Mouse (Mus musculus): ENCODE measurements around the gene Dlgap1. TPM values are rescaled to one million over a fixed set of nuclear protein-coding genes. Genes with fewer than 3 reads are reported as not detected.

Dlgap1 gene
- polyA plus RNA-seq, 1 experiment from 2014 or later: 2.4 TPM

DNA sequence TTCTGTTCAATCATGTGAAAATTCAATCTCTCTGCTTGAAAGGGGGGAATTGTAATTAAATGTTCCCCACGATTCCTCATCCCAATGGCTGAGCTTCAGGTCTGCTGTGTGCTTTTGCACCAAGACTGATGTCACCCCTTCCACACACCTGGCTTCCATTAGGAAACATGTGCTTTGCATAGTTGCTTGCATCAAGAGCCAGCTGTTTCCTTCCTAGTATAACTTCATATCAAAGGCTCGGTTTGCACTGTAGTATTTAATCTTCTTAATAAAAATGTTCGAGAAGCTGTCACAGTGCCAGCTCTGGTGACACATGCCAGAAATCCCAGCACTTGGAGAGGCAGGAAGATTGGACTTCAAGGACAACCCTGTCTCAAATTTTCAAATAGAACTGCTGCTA lies 428.3 kb downstream of the Dlgap1 start:
- DNase-seq (ENCODE audit: low spot score): peak; percentile 22
- WGBS: 59% methylated on average over 3 of the region's 3 CpGs
- no peaks in the 10 kb centered on the region for H3K9me3 ChIP-seq

DNA sequence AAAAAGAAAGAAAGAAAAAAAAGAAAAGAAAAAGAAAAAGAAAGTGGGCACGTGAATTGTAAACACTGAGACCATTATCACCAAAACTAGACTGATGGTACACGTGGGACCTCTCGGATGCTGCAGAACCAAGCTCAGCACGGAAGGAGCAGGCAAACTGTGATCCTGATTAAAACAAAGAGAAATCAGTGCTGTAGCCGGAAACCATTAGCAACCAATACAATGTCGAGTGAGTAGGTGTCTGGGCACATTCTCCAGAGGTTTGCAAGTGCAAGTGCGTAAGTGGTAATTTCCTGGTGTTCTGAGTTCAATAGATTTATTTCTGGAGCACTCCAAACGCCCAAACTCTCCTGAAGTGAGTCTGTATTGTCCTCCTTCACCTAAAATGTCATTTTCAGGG lies 428.8 kb downstream of the Dlgap1 start:
- 69% methylated on average over 8 of the region's 8 CpGs for WGBS
- DNase-seq (ENCODE audit: low spot score): no peak

More for the DNA sequence above, 428.3 kb downstream of the Dlgap1 start:
- H3K4me3 ChIP-seq: no peak overlapping the region
- H3K36me3 ChIP-seq: no peaks in the 10 kb centered on the region
- no peak overlapping the region for H3K27ac ChIP-seq
- H3K27me3 ChIP-seq (ENCODE audit: insufficient read depth, poor library complexity, severe bottlenecking): no peaks in the 10 kb centered on the region
- 0 out of 2 replicates have a peak, but pooled peaks cover 5% of the 10 kb centered on the region for H3K4me1 ChIP-seq (replicated peaks)

DNA sequence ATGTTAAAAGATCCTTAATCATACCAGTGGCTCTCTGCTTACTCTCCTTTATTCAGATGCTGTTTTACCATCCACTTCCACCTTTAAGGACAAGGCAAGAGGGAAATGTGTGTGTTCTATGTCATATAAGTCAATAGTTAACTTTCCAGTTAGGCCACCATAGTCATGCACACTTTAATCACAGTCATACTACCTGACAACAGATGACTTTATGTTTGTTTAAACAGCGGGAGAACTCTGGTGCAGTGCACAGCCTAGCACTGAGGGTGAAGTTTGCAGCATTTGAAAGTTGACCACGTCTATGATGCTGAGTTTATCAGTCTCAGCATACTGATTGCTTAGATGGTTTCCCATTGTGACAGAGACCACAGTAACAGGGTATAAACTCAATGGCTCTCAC lies 433.0 kb downstream of the Dlgap1 start:
- H3K27ac ChIP-seq: no peak overlapping the region
- H3K4me3 ChIP-seq: no peak overlapping the region
- H3K9me3 ChIP-seq: no peaks in the 10 kb centered on the region
- peaks cover 12% of the 10 kb centered on the region for H3K4me1 ChIP-seq (replicated peaks)
- 70% methylated on average over 2 of the region's 2 CpGs for WGBS
- H3K36me3 ChIP-seq: no peaks in the 10 kb centered on the region
- no peaks in the 10 kb centered on the region for H3K27me3 ChIP-seq (ENCODE audit: insufficient read depth, poor library complexity, severe bottlenecking)
- DNase-seq (ENCODE audit: low spot score): no peak

More for the DNA sequence above, 428.8 kb downstream of the Dlgap1 start:
- Histone ChIP-seq H3K4me3 (no peak overlapping the region), H3K36me3 (no peaks in the 10 kb centered on the region), H3K27ac (no peak overlapping the region), H3K27me3 (ENCODE audit: insufficient read depth, poor library complexity, severe bottlenecking) (no peaks in the 10 kb centered on the region), H3K4me1 (replicated peaks) (0 out of 2 replicates have a peak, but pooled peaks cover 5% of the 10 kb centered on the region), H3K9me3 (no peaks in the 10 kb centered on the region)

DNA sequence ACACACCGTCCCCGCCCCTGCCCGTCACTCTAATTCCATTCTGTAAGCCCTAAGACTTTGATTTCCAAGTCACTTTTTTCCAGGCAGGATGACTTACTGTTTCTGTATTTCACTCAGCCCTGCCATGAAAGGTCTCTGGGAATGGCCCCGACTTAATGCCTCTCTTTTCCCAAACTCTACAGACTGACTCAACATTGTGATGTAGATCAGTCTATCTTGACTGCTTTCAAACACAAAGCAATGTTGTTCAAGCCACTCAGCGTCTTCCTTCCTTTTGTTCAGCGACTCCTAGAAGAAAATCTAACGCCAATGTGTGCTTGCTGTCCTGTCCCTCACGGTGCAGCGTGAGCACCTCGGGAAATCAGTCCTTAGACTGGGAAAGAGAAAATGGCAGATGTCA lies 434.9 kb downstream of the Dlgap1 start:
- peak; percentile 3 for DNase-seq (ENCODE audit: low spot score)
- Histone ChIP-seq H3K4me1 (replicated peaks) (peaks cover 8% of the 10 kb centered on the region), H3K4me3 (no peak overlapping the region), H3K27ac (no peak overlapping the region), H3K36me3 (no peaks in the 10 kb centered on the region), H3K9me3 (no peaks in the 10 kb centered on the region), H3K27me3 (ENCODE audit: insufficient read depth, poor library complexity, severe bottlenecking) (no peaks in the 10 kb centered on the region)
- 23% methylated on average over 10 of the region's 10 CpGs for WGBS

DNA sequence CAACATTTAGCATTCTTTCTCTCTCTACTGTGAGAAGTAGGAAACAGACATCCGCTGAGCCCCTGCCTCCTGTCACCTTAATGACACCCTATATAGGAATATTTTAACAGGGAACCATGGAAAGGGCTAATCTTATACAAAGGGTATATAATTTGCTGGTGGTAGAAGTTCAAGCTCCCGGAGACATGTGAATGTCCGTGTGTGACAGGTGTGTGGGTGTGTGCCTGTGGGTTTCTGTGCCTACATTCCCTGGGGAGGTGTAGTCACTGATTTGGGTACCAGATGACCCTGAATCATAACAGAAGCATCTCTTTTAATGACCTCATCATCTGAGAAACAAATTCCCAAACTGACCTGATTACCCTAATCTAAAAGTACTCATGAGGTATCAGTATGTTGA lies 445.3 kb downstream of the Dlgap1 start:
- no peak for DNase-seq (ENCODE audit: low spot score)
- Histone ChIP-seq H3K4me1 (replicated peaks) (no peaks in the 10 kb centered on the region), H3K4me3 (no peak overlapping the region), H3K27ac (no peak overlapping the region), H3K9me3 (no peaks in the 10 kb centered on the region), H3K36me3 (no peaks in the 10 kb centered on the region), H3K27me3 (ENCODE audit: insufficient read depth, poor library complexity, severe bottlenecking) (no peaks in the 10 kb centered on the region)
- WGBS: 92% methylated on average over 3 of the region's 3 CpGs

DNA sequence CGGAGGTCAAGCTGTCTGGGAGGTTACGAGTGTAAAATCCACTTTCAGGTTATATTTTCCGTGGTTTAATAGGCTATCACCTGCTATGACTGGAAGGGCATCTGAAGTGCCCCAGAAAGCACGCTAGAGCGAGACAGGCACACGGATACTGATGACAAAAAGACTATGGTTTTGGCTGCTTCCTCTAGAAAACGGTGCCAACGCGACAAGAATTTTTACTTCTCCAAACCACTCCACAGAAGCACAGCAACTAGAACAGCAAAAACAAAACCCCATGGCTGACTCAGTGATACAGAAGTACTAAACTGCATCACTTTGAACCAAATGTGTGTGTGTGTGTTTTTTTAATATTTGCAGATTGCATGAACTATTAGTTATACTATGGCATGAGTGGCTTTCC lies 459.0 kb downstream of the Dlgap1 start:
- DNase-seq (ENCODE audit: low spot score): no peak
- no peaks in the 10 kb centered on the region for H3K27me3 ChIP-seq (ENCODE audit: insufficient read depth, poor library complexity, severe bottlenecking)
- H3K4me3 ChIP-seq: no peak overlapping the region
- no peak overlapping the region for H3K27ac ChIP-seq
- WGBS: 88% methylated on average over 9 of the region's 9 CpGs
- H3K36me3 ChIP-seq: no peaks in the 10 kb centered on the region
- no peaks in the 10 kb centered on the region for H3K4me1 ChIP-seq (replicated peaks)
- H3K9me3 ChIP-seq: no peaks in the 10 kb centered on the region

DNA sequence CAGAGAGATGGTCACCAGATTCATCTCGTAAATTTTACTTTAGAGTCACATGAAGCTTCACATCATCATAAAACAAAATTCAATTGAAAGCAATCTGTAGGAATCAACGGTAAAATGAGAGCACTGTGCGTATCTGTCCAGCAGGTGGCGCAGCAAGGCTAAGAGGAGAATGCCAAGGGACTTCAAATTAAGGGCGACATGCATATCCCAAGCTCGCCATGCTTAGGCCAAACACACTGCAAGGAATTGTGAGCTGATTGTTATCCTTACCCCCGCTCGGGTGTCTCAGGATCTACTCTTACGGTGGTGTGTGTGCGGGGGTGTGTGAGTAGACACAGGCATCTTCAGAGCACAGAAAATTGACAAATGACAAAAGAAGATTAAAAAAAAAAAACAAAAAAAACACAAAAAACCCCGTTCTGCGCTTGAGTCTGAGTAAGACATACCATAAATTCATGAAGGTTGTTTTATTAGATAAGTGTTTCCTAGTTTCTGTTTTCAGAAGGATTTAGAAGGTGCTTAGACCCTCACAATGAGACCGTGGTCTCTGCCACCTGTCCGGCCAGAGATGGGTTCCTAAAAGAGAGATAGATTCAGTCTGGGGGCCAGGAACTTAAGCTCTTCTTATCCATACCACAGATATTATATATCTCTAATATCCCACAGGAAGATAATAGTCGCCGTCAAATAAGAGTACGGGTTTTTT lies 461.0 kb downstream of the Dlgap1 start:
- WGBS: 16% methylated on average over 17 of the region's 17 CpGs
- Histone ChIP-seq H3K4me1 (replicated peaks) (no peaks in the 10 kb centered on the region), H3K36me3 (no peaks in the 10 kb centered on the region), H3K4me3 (0 out of 2 replicates have a peak overlapping the region, but pooled peaks have one; percentile 26), H3K27ac (no peak overlapping the region), H3K9me3 (no peaks in the 10 kb centered on the region), H3K27me3 (ENCODE audit: insufficient read depth, poor library complexity, severe bottlenecking) (no peaks in the 10 kb centered on the region)
- peak; percentile 81 for DNase-seq (ENCODE audit: low spot score)

DNA sequence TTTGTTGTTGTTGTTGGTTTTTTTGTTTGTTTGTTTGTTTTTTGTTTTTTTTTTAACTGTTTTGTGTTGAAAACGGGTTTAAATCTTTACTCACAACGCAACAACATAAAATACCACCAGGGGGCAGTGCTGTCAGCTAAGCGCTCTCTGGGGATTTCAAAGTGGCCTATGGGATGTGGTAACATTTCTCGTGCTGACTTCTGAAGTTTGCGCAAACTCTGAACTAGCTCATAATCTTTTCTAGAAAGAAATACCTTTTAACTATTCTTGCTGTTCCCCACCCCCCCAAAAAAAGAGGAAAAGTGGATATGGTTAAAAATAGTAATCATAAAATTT lies 461.5 kb downstream of the Dlgap1 start:
- no peaks in the 10 kb centered on the region for H3K9me3 ChIP-seq
- DNase-seq (ENCODE audit: low spot score): peak; percentile 52
- 20% methylated on average over 5 of the region's 5 CpGs for WGBS
- H3K27me3 ChIP-seq (ENCODE audit: insufficient read depth, poor library complexity, severe bottlenecking): no peaks in the 10 kb centered on the region
- H3K27ac ChIP-seq: no peak overlapping the region
- no peaks in the 10 kb centered on the region for H3K4me1 ChIP-seq (replicated peaks)
- H3K4me3 ChIP-seq: no peak overlapping the region
- no peaks in the 10 kb centered on the region for H3K36me3 ChIP-seq

DNA sequence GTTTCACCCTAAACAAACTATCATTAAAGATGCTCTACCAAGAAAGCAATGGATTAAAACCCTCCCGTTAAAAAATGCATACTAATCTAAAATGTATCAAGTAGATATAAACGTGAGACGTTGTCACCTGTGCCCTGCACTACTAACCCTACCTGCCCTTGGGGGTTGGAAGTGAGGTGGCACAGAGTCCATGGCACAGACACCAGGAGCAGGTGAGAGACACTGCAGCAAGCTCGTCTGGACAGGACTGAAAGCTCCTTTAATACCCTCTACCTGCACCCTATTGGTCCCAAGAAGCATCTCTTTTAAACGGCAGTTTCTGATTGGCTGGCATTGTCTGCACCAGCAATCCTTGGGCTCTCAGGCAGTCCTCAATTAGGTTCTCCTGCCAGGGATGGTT lies 464.0 kb downstream of the Dlgap1 start:
- DNase-seq (ENCODE audit: low spot score): no peak
- no peaks in the 10 kb centered on the region for H3K4me1 ChIP-seq (replicated peaks)
- WGBS: 77% methylated on average over 5 of the region's 5 CpGs
- no peak overlapping the region for H3K4me3 ChIP-seq
- no peaks in the 10 kb centered on the region for H3K9me3 ChIP-seq
- H3K27ac ChIP-seq: no peak overlapping the region
- H3K27me3 ChIP-seq (ENCODE audit: insufficient read depth, poor library complexity, severe bottlenecking): no peaks in the 10 kb centered on the region
- H3K36me3 ChIP-seq: no peaks in the 10 kb centered on the region

DNA sequence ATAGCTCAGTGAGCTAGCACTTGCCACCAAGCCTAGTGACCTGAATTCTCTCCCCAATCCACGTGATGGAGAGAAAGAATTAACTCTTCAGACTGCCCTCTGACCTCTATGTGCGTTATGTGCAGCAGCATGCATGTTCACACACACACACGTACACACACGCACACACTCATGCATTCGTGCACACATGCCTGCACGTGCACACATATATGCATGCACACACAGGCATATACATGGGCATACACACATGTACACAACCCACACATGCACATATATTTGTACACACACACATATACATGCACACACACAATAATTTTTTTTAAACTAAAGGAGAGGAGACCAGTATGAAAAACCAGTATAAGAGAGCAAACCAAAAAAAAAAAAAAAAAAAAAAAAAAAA lies 465.7 kb downstream of the Dlgap1 start:
- no peak for DNase-seq (ENCODE audit: low spot score)
- WGBS: 94% methylated on average over 6 of the region's 6 CpGs
- no peak overlapping the region for H3K27ac ChIP-seq
- H3K9me3 ChIP-seq: no peaks in the 10 kb centered on the region
- no peaks in the 10 kb centered on the region for H3K36me3 ChIP-seq
- no peaks in the 10 kb centered on the region for H3K27me3 ChIP-seq (ENCODE audit: insufficient read depth, poor library complexity, severe bottlenecking)
- H3K4me3 ChIP-seq: no peak overlapping the region
- no peaks in the 10 kb centered on the region for H3K4me1 ChIP-seq (replicated peaks)

DNA sequence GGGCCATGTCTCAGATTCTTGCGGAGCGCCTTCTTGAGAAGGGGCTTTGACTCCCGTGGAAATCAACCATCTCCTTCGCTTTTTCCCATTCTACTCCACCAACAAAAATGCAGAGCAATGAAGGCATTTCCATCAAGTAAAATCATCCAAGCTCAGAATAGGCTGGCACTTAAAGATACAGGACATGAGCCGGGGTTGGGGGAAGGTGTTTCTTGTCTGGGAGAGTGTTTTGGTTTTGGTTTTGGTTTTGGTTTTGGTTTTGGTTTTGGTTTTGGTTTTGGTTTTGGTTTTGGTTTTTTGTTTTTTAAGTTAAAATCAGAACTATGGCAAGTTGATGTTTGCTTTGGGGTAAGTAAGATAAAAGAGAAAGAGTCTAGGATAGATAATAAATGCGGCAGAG lies 466.7 kb downstream of the Dlgap1 start:
- Histone ChIP-seq H3K4me3 (no peak overlapping the region), H3K27ac (no peak overlapping the region), H3K36me3 (no peaks in the 10 kb centered on the region), H3K4me1 (replicated peaks) (no peaks in the 10 kb centered on the region), H3K27me3 (ENCODE audit: insufficient read depth, poor library complexity, severe bottlenecking) (no peaks in the 10 kb centered on the region), H3K9me3 (no peaks in the 10 kb centered on the region)
- no peak for DNase-seq (ENCODE audit: low spot score)
- 87% methylated on average over 6 of the region's 6 CpGs for WGBS

DNA sequence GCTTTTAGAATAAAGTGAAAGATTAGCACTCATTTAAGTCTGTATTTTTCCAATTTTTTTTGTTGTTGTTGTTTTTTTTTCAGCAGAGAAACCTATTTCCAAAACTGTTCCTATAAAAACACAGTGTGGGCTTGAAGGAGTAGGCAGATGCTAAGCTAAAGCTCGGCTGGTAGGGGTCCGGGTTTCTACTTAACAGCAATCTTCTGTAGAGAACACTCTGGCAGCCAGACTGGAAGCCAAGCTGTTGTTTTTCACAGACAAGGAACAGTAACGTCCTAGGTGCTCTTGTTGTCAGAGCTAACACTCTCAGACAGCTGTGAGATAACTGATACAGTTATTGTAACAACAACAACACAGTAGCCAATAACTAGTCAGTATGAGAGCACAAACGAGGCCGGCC lies 468.4 kb downstream of the Dlgap1 start:
- no peak for DNase-seq (ENCODE audit: low spot score)
- WGBS: 74% methylated on average over 5 of the region's 5 CpGs
- H3K9me3 ChIP-seq: no peaks in the 10 kb centered on the region
- H3K27me3 ChIP-seq (ENCODE audit: insufficient read depth, poor library complexity, severe bottlenecking): no peaks in the 10 kb centered on the region
- no peak overlapping the region for H3K27ac ChIP-seq
- H3K4me3 ChIP-seq: no peak overlapping the region
- 0 out of 2 replicates have a peak, but pooled peaks cover 3% of the 10 kb centered on the region for H3K4me1 ChIP-seq (replicated peaks)
- H3K36me3 ChIP-seq: no peaks in the 10 kb centered on the region

DNA sequence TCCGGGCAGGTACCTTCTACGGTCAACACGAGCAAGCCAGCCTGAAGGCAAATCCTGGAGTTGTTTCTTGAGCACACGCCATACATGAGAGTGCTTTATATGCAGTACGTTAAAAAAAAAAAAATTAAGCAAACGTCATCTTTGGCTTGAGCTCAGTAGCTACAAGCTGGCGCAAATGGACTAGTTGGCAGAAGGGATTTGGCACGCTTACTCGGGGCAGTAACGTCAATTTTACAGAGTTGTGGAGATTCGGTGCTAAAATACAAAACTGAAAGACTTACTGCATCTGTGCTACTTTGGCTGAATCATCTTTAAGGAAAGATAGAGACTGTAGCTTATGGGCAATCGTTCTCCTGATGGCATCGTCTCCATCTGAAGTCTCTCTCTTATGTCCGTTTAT lies 474.1 kb downstream of the Dlgap1 start:
- no peak for DNase-seq (ENCODE audit: low spot score)
- no peaks in the 10 kb centered on the region for H3K27me3 ChIP-seq (ENCODE audit: insufficient read depth, poor library complexity, severe bottlenecking)
- WGBS: 93% methylated on average over 14 of the region's 14 CpGs
- H3K4me3 ChIP-seq: no peak overlapping the region
- H3K36me3 ChIP-seq: no peaks in the 10 kb centered on the region
- 0 out of 2 replicates have a peak, but pooled peaks cover 4% of the 10 kb centered on the region for H3K4me1 ChIP-seq (replicated peaks)
- no peak overlapping the region for H3K27ac ChIP-seq
- no peaks in the 10 kb centered on the region for H3K9me3 ChIP-seq

DNA sequence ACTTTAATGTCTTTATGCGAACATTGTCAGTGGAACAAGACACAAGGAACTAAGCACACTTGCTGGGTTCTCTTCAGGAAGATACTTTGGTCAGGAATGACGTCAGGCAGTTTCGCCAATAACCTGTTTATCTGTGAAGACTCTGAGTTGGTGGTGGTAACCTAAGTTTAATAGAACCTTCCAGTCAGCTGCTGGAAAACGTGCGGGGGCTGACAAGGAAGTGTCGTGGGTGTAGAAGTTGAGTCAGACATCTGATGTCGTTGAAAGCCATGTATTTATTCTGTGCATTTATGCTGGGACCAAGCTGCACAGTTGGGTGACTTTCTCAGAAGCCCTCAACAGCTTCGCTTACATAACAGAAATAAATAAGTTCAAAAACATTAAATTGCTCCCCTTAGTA lies 477.6 kb downstream of the Dlgap1 start:
- Histone ChIP-seq H3K27ac (no peak overlapping the region), H3K4me1 (replicated peaks) (0 out of 2 replicates have a peak, but pooled peaks cover 4% of the 10 kb centered on the region), H3K36me3 (no peaks in the 10 kb centered on the region), H3K9me3 (no peaks in the 10 kb centered on the region), H3K27me3 (ENCODE audit: insufficient read depth, poor library complexity, severe bottlenecking) (no peaks in the 10 kb centered on the region), H3K4me3 (no peak overlapping the region)
- 81% methylated on average over 8 of the region's 8 CpGs for WGBS
- DNase-seq (ENCODE audit: low spot score): no peak
